Mouse (Mus musculus): ENCODE data around the gene Faf2. TPM values are rescaled to one million over a fixed set of nuclear protein-coding genes. Genes with fewer than 3 reads are reported as not detected.

Faf2 gene
- polyA plus RNA-seq, 1 experiment from 2014 or later = 86.7 TPM

DNA sequence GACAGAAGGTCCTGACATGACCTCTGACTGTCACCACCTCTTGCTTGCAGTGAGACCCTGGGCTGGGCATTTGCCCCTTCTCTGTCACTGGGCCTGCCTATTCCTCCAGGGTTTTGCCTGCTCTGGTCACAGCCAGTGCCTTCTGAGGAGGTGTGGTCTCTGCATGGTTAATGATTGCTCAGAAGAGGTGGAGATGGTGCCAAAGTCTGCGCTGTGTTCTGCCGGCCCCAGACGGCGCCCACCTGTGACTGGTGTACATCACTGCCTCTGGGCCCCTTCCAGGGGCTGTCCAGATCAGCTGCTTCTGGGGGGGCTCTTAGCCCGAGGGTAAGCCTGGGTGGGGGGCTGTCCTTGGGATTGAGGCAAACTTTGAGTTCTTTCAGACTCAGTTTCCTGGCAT lies 79.7 kb downstream of the Faf2 start, which contains the start of gene Cdhr2:
Gene Cdhr2, plus strand, starts transcription at position 219 of the 400 bp plus-strand sequence.
- ATAC-seq (ENCODE audit: low read depth) = no peak
- no peaks in the 10 kb centered on the region for H3K4me1 ChIP-seq (ENCODE audit: control insufficient read depth, insufficient read depth, low read length)
- no peak within 1 kb of the TSS for H3K27ac ChIP-seq (replicated peaks; ENCODE audit: low read depth, low read length)
- 82% methylated on average over 5 of the region's 5 CpGs for WGBS
- no peaks in the 10 kb centered on the region for H3K27me3 ChIP-seq (replicated peaks; ENCODE audit: control insufficient read depth, insufficient read depth, low read length)
- no peak within 1 kb of the TSS for H3K4me3 ChIP-seq (ENCODE audit: low read depth, low read length)
- no peaks in the 10 kb centered on the region for H3K36me3 ChIP-seq (ENCODE audit: control insufficient read depth, insufficient read depth, low read length)
- H3K4me2 ChIP-seq (ENCODE audit: low read depth, low read length) = no peak within 1 kb of the TSS
- no peak within 1 kb of the TSS for H3K9ac ChIP-seq (ENCODE audit: low read depth, low read length)
- H3K9me3 ChIP-seq (ENCODE audit: control insufficient read depth, low read length) = no peaks in the 10 kb centered on the region
- no peak for DNase-seq (ENCODE audit: low spot score)

DNA sequence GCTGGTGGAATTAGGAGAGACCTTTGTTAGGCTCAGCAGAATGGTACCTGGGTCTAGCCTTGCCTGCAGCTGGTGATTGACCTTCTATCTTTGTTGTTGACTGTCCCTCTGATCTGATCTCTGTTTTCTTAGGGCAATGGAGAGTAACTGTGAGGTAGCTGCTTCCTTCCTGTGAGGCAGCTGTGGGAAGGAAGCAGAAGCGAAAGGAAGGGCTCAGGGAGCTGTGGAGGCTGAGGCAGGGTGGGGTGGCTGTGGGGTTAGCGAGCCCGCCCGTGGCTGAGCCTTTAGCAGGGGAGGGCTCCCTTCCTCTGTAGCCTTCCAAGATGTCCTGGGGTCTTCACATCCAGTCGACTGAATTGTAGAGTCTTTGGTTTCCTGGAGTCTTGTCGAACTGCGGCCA lies 80.9 kb downstream of the Faf2 start:
- H3K4me1 ChIP-seq (ENCODE audit: control insufficient read depth, insufficient read depth, low read length) = no peaks in the 10 kb centered on the region
- H3K9ac ChIP-seq (ENCODE audit: low read depth, low read length) = no peak overlapping the region
- H3K27me3 ChIP-seq (replicated peaks; ENCODE audit: control insufficient read depth, insufficient read depth, low read length) = no peaks in the 10 kb centered on the region
- DNase-seq (ENCODE audit: low spot score) (no peak), ATAC-seq (ENCODE audit: low read depth) (no peak)
- H3K36me3 ChIP-seq (ENCODE audit: control insufficient read depth, insufficient read depth, low read length) = no peaks in the 10 kb centered on the region
- no peak overlapping the region for H3K4me2 ChIP-seq (ENCODE audit: low read depth, low read length)
- H3K9me3 ChIP-seq (ENCODE audit: control insufficient read depth, low read length) = no peaks in the 10 kb centered on the region
- H3K27ac ChIP-seq (replicated peaks; ENCODE audit: low read depth, low read length) = no peak overlapping the region
- H3K4me3 ChIP-seq (ENCODE audit: low read depth, low read length) = no peak overlapping the region
- 71% methylated on average over 7 of the region's 7 CpGs for WGBS

DNA sequence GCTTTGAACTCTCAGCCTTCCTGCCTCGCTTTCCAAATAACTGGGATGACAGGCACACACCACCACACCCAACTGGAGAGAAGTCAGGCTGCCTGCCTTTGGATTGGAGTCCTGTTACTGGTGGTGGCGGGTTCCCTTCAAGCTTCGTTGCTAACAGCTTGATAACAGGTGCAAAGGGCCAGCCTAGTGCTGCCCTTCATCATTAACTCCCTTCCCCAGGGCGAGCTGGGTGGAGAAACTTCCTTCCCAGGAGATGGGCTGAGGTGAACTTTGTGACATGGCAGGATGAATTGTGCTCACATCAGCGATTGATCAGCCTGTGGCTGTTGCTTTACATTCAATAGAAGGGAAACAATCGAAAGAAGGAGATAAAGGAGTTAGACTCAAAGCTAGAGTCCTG lies 83.3 kb downstream of the Faf2 start:
- DNase-seq (ENCODE audit: low spot score) = no peak
- ATAC-seq (ENCODE audit: low read depth) = no peak
- H3K9me3 ChIP-seq (ENCODE audit: control insufficient read depth, low read length) = no peaks in the 10 kb centered on the region
- no peaks in the 10 kb centered on the region for H3K4me1 ChIP-seq (ENCODE audit: control insufficient read depth, insufficient read depth, low read length)
- H3K27ac ChIP-seq (replicated peaks; ENCODE audit: low read depth, low read length) = no peak overlapping the region
- no peaks in the 10 kb centered on the region for H3K36me3 ChIP-seq (ENCODE audit: control insufficient read depth, insufficient read depth, low read length)
- H3K4me2 ChIP-seq (ENCODE audit: low read depth, low read length) = no peak overlapping the region
- H3K27me3 ChIP-seq (replicated peaks; ENCODE audit: control insufficient read depth, insufficient read depth, low read length) = no peaks in the 10 kb centered on the region
- H3K9ac ChIP-seq (ENCODE audit: low read depth, low read length) = no peak overlapping the region
- no peak overlapping the region for H3K4me3 ChIP-seq (ENCODE audit: low read depth, low read length)
- 52% methylated on average over 6 of the region's 6 CpGs for WGBS

DNA sequence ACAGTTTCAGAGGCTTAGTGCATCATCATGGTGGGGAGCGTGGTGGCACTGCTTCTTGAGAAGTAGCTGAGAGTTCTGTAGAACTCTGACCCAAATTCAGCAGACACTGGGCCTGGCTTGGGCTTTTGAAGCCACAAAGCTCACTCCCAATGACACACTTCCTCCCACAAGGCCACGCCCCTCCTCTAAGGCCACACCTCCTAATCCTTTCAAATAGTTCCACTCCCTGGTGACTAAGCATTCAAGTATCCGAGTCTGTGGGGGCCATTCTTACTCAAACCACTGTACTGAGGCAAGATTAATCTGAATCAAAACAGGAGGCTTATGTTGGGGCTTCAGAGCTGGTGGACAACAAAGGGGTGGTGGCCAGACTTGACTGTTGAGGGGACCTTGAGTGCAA lies 89.3 kb downstream of the Faf2 start:
- WGBS = 77% methylated on average over 3 of the region's 3 CpGs
- DNase-seq (ENCODE audit: low spot score) = no peak
- H3K27me3 ChIP-seq (replicated peaks; ENCODE audit: control insufficient read depth, insufficient read depth, low read length) = no peaks in the 10 kb centered on the region
- no peak overlapping the region for H3K9ac ChIP-seq (ENCODE audit: low read depth, low read length)
- H3K36me3 ChIP-seq (ENCODE audit: control insufficient read depth, insufficient read depth, low read length) = no peaks in the 10 kb centered on the region
- no peak for ATAC-seq (ENCODE audit: low read depth)
- H3K4me3 ChIP-seq (ENCODE audit: low read depth, low read length) = no peak overlapping the region
- no peak overlapping the region for H3K4me2 ChIP-seq (ENCODE audit: low read depth, low read length)
- H3K9me3 ChIP-seq (ENCODE audit: control insufficient read depth, low read length) = no peaks in the 10 kb centered on the region
- H3K27ac ChIP-seq (replicated peaks; ENCODE audit: low read depth, low read length) = no peak overlapping the region
- no peaks in the 10 kb centered on the region for H3K4me1 ChIP-seq (ENCODE audit: control insufficient read depth, insufficient read depth, low read length)

Small RNA genes lying within 50 kb of the gene (microRNA-seq; reads per million reads assigned to microRNA genes)
- not detected for gene Gm24195 (ENCODE audit: borderline number of aligned reads)

Other genes with a start within 250 kb of the Faf2 start
- gene Thoc3, start 152.9 kb upstream of the Faf2 start, polyA plus RNA-seq (2014; fragmentation: Nextera tagmentation; extraction: Ambion mirVana) = 105 and 126 TPM in 2 replicates
- 14.1 and 16.3 TPM in 2 replicates for gene Simc1, start 118.0 kb upstream of the Faf2 start, polyA plus RNA-seq (2014; fragmentation: Nextera tagmentation; extraction: Ambion mirVana)
- 124 and 134 TPM in 2 replicates for gene 4833439L19Rik, start 56.3 kb upstream of the Faf2 start, polyA plus RNA-seq (2014; fragmentation: Nextera tagmentation; extraction: Ambion mirVana)
- gene Arl10, start 46.8 kb upstream of the Faf2 start, polyA plus RNA-seq (2014; fragmentation: Nextera tagmentation; extraction: Ambion mirVana) = 18.8 and 22.1 TPM in 2 replicates
- gene Nop16, start 31.7 kb upstream of the Faf2 start, polyA plus RNA-seq (2014; fragmentation: Nextera tagmentation; extraction: Ambion mirVana) = 42.7 and 51.6 TPM in 2 replicates
- 163 and 165 TPM in 2 replicates for gene Higd2a, start 31.6 kb upstream of the Faf2 start, polyA plus RNA-seq (2014; fragmentation: Nextera tagmentation; extraction: Ambion mirVana)
- gene Cltb, start 10.4 kb upstream of the Faf2 start, polyA plus RNA-seq (2014; fragmentation: Nextera tagmentation; extraction: Ambion mirVana) = 40.2 and 48.1 TPM in 2 replicates
- gene Rnf44, start 72.1 kb downstream of the Faf2 start, polyA plus RNA-seq (2014; fragmentation: Nextera tagmentation; extraction: Ambion mirVana) = 50.1 and 56.9 TPM in 2 replicates
- gene Cdhr2, start 79.7 kb downstream of the Faf2 start, polyA plus RNA-seq (2014; fragmentation: Nextera tagmentation; extraction: Ambion mirVana) = 0.04 TPM in 1 of 2 replicates, not detected in the other
- 1.4 TPM in 2 replicates for gene Gprin1, start 128.1 kb downstream of the Faf2 start, polyA plus RNA-seq (2014; fragmentation: Nextera tagmentation; extraction: Ambion mirVana)
- gene Sncb, start 144.8 kb downstream of the Faf2 start, polyA plus RNA-seq (2014; fragmentation: Nextera tagmentation; extraction: Ambion mirVana) = 0.90 and 1.3 TPM in 2 replicates
- gene Eif4e1b, start 162.2 kb downstream of the Faf2 start, polyA plus RNA-seq (2014; fragmentation: Nextera tagmentation; extraction: Ambion mirVana) = not detected in 2 replicates
- gene Tspan17, start 167.6 kb downstream of the Faf2 start, polyA plus RNA-seq (2014; fragmentation: Nextera tagmentation; extraction: Ambion mirVana) = 8.9 and 13.0 TPM in 2 replicates

Data from embryonic facial prominence, embryonic 14.5 days (tissue).